Mouse (Mus musculus) kidney, embryonic 14.5 days (tissue): ENCODE results near the gene Mia. TPM values are rescaled to one million over a fixed set of nuclear protein-coding genes. Genes with fewer than 3 reads are reported as not detected.

Experiments
- ATAC-seq: fragments of 200-750 bp; cut with Nextera tagmentation; 2 replicates; pipeline ENCODE4 v1.8.0; 2017; ENCODE audit warnings: moderate number of reproducible peaks, mild to moderate bottlenecking, moderate TSS enrichment, moderate library complexity; ENCODE audit not compliant: low FRiP score, low TSS enrichment
- H3K27ac ChIP-seq: fragments of 300-500 bp; sonication (generic); 2 replicates; pipeline ENCODE4 v1.5.1; 2014; ENCODE audit warnings: low read depth, mild to moderate bottlenecking, low read length, moderate library complexity, mixed read lengths
- H3K27me3 ChIP-seq: fragments of 300-500 bp; sonication (generic); 2 replicates; pipeline ENCODE4 v1.6.1; 2014; ENCODE audit warnings: mild to moderate bottlenecking, low read length; ENCODE audit not compliant: control insufficient read depth, insufficient read depth
- H3K36me3 ChIP-seq: fragments of 300-500 bp; sonication (generic); 2 replicates; pipeline ENCODE4 v1.6.1; 2014; ENCODE audit warnings: low read length, mixed read lengths; ENCODE audit not compliant: control insufficient read depth, insufficient read depth
- H3K4me1 ChIP-seq: fragments of 300-500 bp; sonication (generic); 2 replicates; pipeline ENCODE4 v1.6.1; 2014; ENCODE audit warnings: low read length, mixed read lengths; ENCODE audit not compliant: control insufficient read depth, insufficient read depth
- H3K4me2 ChIP-seq: fragments of 300-500 bp; sonication (generic); replicated peaks from 2 replicates; pipeline ENCODE4 v1.6.1; 2014; ENCODE audit warnings: low read depth, mild to moderate bottlenecking, low read length
- H3K4me3 ChIP-seq: fragments of 300-500 bp; sonication (generic); 2 replicates; pipeline ENCODE4 v1.5.1; 2014; ENCODE audit warnings: mild to moderate bottlenecking, low read length
- H3K9ac ChIP-seq: fragments of 300-500 bp; sonication (generic); 2 replicates; pipeline ENCODE4 v1.6.1; 2014; ENCODE audit warnings: low read depth, mild to moderate bottlenecking, low read length, moderate library complexity
- H3K9me3 ChIP-seq: fragments of 300-500 bp; sonication (generic); 2 replicates; pipeline ENCODE4 v1.6.1; 2016; ENCODE audit warnings: low read length; ENCODE audit not compliant: control insufficient read depth
- WGBS: fragments of 180-500 bp; shearing (Covaris S2); extraction: QIAGEN DNeasy Blood & Tissue Kit; methylation state at CpG from one replicate; pipeline ENCODE4 v1.1.7; 2014; 5-methylcytosine and 5-hydroxymethylcytosine counted together
- microRNA counts: library from miRNA; unstranded; fragments of <30 nt; microRNA quantifications from one replicate; lab custom pipeline; 2017
- microRNA-seq: library from miRNA; unstranded; fragments of <30 nt; microRNA quantifications from one replicate; pipeline ENCODE4, GENCODE M21; 2016
- polyA plus RNA-seq: library from polyadenylated mRNA; unstranded; fragments of >200 nt; fragmentation: Nextera tagmentation; extraction: Ambion mirVana; gene quantifications from 2 replicates; pipeline ENCODE4 v1.2.1, GENCODE M21; 2014

Mia gene
- polyA plus RNA-seq, 1 experiment from 2014 or later: 24.5 TPM

DNA sequence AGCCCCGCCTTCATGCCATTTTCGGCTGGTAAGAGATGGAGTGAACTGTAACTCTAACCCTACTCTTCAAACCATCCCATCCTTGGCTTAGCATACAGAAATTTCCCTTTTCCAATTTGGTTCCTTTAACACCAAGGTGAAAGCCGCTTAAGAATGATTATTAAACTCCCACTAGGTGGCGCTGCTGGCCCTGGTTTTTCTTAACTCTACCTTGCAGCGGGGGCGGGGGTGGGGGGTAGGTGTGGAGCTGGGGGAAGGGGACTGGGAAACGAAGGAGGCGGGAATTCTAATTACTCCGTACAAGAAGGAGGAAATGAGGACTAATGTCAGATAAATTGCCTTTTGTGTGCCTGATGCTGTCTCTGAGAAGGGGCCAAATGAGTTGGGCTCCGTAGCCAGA lies 48.4 kb downstream of the Mia start:
- 10% methylated on average over 10 of the region's 10 CpGs for WGBS
- no peak overlapping the region for H3K9ac ChIP-seq
- no peaks in the 10 kb centered on the region for H3K36me3 ChIP-seq
- peaks cover 2% of the 10 kb centered on the region; the same call in 1 of the 2 replicates for H3K9me3 ChIP-seq
- H3K4me2 ChIP-seq: peak overlapping the region; percentile 3
- H3K27ac ChIP-seq: no peak overlapping the region
- H3K4me3 ChIP-seq: no peak overlapping the region
- ATAC-seq: no peak
- no peaks in the 10 kb centered on the region for H3K4me1 ChIP-seq
- H3K27me3 ChIP-seq: no peaks in the 10 kb centered on the region

DNA sequence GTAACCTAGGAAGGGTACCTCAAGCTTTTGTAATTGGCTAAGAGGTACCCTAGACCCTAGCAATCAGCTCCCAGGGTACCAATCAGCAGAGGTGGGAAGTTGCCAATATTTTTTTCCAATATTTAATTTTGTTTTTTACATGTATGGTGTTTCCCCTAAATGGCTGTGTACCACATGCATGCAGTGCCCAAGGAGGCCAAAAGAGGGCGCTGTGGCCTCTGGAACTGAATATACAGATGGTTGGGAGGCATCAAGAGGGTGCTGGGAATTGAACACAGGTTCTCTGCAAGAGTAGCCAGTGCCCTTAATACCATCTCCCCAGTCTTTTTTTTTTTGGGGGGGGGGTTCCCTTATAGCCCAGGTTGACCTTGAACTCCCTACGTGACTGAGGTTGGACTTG lies 49.6 kb downstream of the Mia start:
- no peak overlapping the region for H3K4me3 ChIP-seq
- peaks cover 2% of the 10 kb centered on the region; the same call in 1 of the 2 replicates for H3K9me3 ChIP-seq
- H3K9ac ChIP-seq: no peak overlapping the region
- no peak overlapping the region for H3K4me2 ChIP-seq
- H3K4me1 ChIP-seq: no peaks in the 10 kb centered on the region
- WGBS: 60% methylated on average over 2 of the region's 2 CpGs
- H3K27ac ChIP-seq: no peak overlapping the region
- ATAC-seq: no peak
- H3K36me3 ChIP-seq: no peaks in the 10 kb centered on the region
- H3K27me3 ChIP-seq: no peaks in the 10 kb centered on the region

DNA sequence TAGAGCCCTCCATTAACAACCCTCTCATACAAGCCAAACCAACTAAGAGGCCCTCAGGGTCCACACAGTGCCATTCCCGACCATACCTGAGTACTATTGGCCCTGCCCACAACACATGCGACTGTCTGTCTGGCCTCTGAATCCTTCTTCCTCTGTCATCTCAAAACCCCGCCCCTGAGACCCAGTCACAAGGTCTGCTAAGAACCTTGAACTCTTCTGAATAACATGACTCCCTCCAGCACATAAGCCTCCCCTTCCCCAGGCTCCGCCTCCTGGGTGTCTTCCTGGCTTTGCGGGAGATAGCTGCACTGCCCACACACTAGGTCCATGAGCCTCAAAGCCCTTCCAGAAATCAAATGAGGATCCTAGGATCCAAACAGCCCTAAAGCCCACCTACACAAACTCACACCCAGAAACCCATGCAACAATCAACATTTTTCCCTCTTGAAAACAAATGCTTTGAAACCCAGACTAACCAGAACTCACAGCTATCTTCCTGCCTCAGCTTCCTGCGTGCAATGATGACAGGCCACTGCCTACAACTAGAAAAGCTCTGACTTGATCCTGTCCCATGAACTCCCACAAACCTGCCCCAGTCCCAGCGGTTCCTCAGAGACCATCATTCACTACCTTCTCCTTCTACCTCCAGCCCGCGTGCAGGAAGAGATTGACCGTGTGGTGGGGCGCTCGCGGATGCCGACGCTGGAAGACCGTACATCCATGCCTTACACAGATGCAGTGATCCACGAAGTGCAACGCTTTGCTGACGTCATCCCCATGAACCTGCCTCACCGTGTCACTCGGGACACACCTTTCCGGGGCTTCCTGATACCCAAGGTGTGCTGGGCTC lies 50.2 kb downstream of the Mia start:
- WGBS: 88% methylated on average over 22 of the region's 22 CpGs
- H3K4me2 ChIP-seq: no peak overlapping the region
- no peak overlapping the region for H3K9ac ChIP-seq
- ATAC-seq: no peak
- peaks cover 2% of the 10 kb centered on the region; the same call in 1 of the 2 replicates for H3K9me3 ChIP-seq
- no peaks in the 10 kb centered on the region for H3K27me3 ChIP-seq
- H3K4me3 ChIP-seq: no peak overlapping the region
- H3K4me1 ChIP-seq: no peaks in the 10 kb centered on the region
- H3K27ac ChIP-seq: no peak overlapping the region
- H3K36me3 ChIP-seq: no peaks in the 10 kb centered on the region

DNA sequence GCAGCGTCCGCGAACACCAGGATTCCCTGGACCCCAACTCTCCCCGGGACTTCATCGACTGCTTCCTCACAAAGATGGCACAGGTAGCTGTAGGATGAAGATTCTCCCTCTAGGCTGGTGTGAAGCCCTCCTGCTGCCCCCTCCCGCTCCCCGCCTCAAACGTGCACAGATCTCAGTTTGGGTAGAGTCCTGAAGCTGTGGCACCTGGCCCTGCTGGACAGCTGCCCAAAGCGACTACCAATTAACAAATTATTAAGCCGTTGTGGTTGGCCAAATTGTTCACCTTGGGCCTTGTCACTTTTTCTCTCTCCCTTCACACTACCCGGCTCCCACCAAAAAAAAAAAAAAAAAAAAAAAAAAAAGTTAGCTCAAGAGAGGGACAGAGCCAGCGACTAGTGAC lies 51.1 kb downstream of the Mia start:
- H3K9ac ChIP-seq: no peak overlapping the region
- no peaks in the 10 kb centered on the region for H3K27me3 ChIP-seq
- no peak overlapping the region for H3K4me2 ChIP-seq
- no peak overlapping the region for H3K4me3 ChIP-seq
- H3K9me3 ChIP-seq: peaks cover 2% of the 10 kb centered on the region; the same call in 1 of the 2 replicates
- H3K36me3 ChIP-seq: no peaks in the 10 kb centered on the region
- no peak for ATAC-seq
- no peak overlapping the region for H3K27ac ChIP-seq
- H3K4me1 ChIP-seq: no peaks in the 10 kb centered on the region
- 88% methylated on average over 12 of the region's 12 CpGs for WGBS

MicroRNAs encoded within 50 kb of the gene (microRNA counts, 519-probe panel; counts per million panel counts)
- microRNA mmu-miR-1191 (lab: Ali Mortazavi, UCI): not detected

Small RNA genes within 50 kb of the gene (microRNA-seq; reads per million reads assigned to microRNA genes)
- 4.6 reads per million, percentile 19 among the genes with 10 or more reads in this experiment for gene Mir1191
- not detected for gene Mir3101

Other genes starting within 250 kb of the Mia start
- gene Cyp2a22, start 241.8 kb downstream of the Mia start, polyA plus RNA-seq: not detected in 2 replicates
- gene Cyp2a12, start 152.1 kb downstream of the Mia start, polyA plus RNA-seq: not detected in 2 replicates
- gene Cyp2f2, start 61.2 kb downstream of the Mia start, polyA plus RNA-seq: not detected in 2 replicates
- gene Cyp2t4, start 27.4 kb downstream of the Mia start, polyA plus RNA-seq: not detected in 2 replicates
- gene Egln2, start 14.4 kb downstream of the Mia start, polyA plus RNA-seq: 33.1 and 37.8 TPM in 2 replicates
- 51.5 and 60.2 TPM in 2 replicates for gene Rab4b, start 2.3 kb downstream of the Mia start, polyA plus RNA-seq
- not detected in 2 replicates for gene Gm21983, start 71 bp downstream of the Mia start, polyA plus RNA-seq
- 2.9 and 4.5 TPM in 2 replicates for gene BC024978, start 14.6 kb upstream of the Mia start, polyA plus RNA-seq
- gene Snrpa, start 15.1 kb upstream of the Mia start, polyA plus RNA-seq: 322 and 327 TPM in 2 replicates
- 4.2 and 5.2 TPM in 2 replicates for gene Itpkc, start 47.5 kb upstream of the Mia start, polyA plus RNA-seq
- 15.9 and 17.1 TPM in 2 replicates for gene Coq8b, start 51.9 kb upstream of the Mia start, polyA plus RNA-seq
- gene Numbl, start 77.3 kb upstream of the Mia start, polyA plus RNA-seq: 9.1 and 10.8 TPM in 2 replicates
- 23.4 and 26.0 TPM in 2 replicates for gene Ltbp4, start 156.5 kb upstream of the Mia start, polyA plus RNA-seq
- 38.4 and 41.0 TPM in 2 replicates for gene Shkbp1, start 174.9 kb upstream of the Mia start, polyA plus RNA-seq
- 1.9 TPM in 1 of 2 replicates, not detected in the other for gene Gm20479, start 176.3 kb upstream of the Mia start, polyA plus RNA-seq